Mouse (Mus musculus) large intestine, adult 2 months (tissue): ENCODE measurements around the gene Nckap1l. TPM values are rescaled to one million over a fixed set of nuclear protein-coding genes. Genes with fewer than 3 reads are reported as not detected.
"Not testable (repeated sequence)": the region's sequence is repeated elsewhere in the genome, so short reads cannot be mapped to it uniquely, and the experiment has no call there.

Experiments used
- DNase-seq: peaks from one replicate; pipeline ENCODE4 v3.0.0-alpha.2; 2012; ENCODE audit warnings: low read depth, low spot score
- WGBS: fragments of 180-500 bp; shearing (Covaris S2); methylation state at CpG from one replicate; pipeline ENCODE4 v1.1.7; 2018; 5-methylcytosine and 5-hydroxymethylcytosine counted together
- polyA plus RNA-seq: library from polyadenylated mRNA; depleted of rRNA; stranded (reverse); fragments of >200 nt; gene quantifications from 2 replicates; pipeline ENCODE4 v1.2.3, GENCODE M21; 2012; rRNA removed

Nckap1l gene
- 10.1 and 12.0 TPM in 2 replicates for polyA plus RNA-seq

DNA sequence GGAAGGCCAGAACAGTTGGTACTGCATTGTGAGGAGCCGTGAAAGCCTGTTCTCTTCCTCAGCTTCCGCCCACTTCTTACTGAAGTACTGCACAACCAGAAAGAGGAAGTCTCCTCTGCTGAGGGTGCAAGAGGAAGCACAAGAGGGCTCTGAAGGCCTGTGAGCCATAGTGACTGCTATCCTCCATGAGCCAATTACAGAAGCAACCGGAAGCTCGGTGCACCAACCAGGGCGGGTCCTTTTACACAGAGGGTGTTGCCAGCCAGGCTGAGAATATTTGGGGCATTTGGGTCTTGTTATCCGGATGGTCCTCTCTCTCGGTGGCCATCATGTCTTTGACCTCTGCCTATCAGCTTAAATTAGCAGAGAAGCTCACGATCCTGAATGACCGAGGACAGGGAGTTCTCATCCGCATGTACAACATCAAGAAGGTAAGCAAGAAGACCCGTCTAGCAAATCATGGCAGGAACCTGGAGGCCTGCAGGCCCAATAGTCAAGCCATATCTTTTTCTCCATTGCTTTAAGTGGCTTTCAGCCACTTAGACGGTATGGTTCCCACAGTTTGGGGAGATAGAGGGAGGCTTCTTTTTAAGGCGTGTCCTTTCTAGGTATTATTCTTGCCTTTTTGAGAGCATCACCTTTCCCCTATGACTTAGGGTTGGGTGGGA lies at the start of gene Nckap1l:
Gene Nckap1l, plus strand, starts transcription at position 244 of the 668 bp plus-strand sequence.
- WGBS = 76% methylated on average over 13 of the region's 13 CpGs
- no peak for DNase-seq

DNA sequence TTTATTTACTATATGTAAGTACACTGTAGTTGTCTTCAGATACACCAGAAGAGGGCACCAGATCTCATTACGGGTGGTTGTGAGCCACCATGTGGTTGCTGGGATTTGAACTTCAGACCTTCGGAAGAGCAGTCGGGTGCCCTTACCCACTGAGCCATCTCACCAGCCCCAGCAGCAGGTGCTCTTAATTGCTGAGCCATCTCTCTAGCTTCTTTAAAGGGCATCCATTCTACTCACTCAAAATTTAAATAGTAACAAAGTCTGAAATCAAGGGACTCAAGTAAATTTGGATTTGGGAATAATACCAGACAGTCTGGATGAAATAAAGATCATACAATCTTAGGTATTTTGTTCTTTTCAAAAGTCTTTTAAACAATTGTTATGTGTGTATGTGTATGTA lies 48.0 kb upstream of the Nckap1l start:
- DNase-seq = not testable (repeated sequence)
- WGBS = 86% methylated on average over 3 of the region's 3 CpGs

DNA sequence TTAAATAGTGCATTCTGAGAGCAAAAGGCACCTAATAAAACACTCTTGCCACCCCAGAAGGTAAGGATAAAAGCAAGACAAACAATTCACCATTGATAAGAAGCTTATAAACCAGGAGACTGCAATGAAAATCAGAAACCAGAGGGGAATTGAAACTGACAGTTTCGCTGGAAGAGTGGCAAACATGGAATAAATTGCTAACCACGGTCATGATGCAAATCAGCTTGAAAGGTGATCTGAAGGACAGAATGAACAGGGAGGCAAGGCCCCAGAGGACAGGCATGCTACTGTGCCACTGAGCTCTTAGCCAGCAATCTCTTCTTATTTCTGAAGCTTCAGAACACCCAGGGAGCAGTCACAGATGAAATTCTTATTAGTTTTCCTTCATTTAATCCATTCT lies 26.6 kb upstream of the Nckap1l start:
- 29% methylated on average over 2 of the region's 2 CpGs for WGBS
- DNase-seq = no peak

DNA sequence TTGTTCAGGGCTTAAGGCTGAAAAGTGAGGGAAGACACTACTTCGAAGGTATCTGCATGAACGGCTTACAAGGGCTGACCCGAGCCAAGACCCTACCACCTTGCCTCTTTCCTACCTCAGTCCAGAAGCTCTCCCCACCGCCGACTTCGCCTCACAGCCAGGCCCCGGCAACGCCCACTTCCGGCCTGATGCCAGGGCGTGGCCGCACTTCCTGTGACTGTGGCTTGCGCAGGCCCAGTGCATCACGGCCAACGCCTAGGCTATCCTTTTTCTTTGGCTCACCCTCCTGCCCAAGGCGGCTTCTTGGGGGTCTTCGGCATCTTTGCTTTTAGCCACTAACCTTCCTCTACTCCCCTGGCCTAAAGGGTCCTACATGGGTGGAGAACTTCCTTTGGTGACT lies 23.4 kb upstream of the Nckap1l start, which contains the start of gene Gtsf1:
Gene Gtsf1, minus strand, starts transcription at position 230 of the 400 bp plus-strand sequence.
- WGBS = 90% methylated on average over 16 of the region's 16 CpGs
- no peak for DNase-seq

DNA sequence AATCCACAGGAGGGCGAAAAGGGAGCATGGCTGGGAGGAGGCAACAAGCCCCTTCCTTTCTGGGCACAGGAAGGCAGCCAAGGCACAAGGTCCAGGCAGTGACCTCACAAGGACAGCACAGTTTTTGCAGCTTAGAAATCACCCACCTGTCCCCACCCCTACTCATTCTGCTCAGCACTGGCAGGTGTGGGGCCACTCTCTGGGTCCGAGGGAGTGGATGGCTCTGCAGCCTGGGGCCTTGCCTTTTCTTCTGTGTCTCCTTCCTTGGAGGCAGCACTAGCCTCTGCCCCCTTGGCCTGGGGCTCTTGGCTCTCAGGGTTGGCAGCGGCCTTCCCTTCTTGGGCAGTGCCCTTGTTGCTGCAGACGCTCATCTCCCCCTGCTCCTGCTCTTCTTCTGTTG lies 7.6 kb upstream of the Nckap1l start:
- 79% methylated on average over 4 of the region's 4 CpGs for WGBS
- not testable (repeated sequence) for DNase-seq

DNA sequence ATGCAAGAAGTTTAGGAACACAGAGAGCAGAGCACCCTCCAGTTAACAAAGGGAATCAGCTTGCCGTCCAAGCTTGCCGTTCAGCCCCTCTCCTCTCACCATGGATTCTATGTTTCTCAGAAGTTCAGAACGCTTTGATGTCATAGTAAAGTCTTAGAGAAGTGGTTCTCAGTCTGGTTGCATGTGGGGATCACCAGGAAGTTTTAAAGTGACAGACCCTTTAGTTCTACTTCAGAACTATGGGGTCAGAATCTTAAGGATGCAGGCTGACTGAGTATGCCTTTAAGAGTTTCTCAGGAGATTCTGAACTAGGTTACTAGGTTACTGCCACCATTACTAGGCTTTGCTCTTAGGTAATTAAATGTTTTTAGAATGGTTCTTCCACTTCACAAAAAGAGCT lies 5.2 kb upstream of the Nckap1l start, which contains the start of gene Gtsf2:
Gene Gtsf2, minus strand, starts transcription at position 101 of the 400 bp plus-strand sequence.
- 61% methylated on average over 3 of the region's 3 CpGs for WGBS
- no peak for DNase-seq

DNA sequence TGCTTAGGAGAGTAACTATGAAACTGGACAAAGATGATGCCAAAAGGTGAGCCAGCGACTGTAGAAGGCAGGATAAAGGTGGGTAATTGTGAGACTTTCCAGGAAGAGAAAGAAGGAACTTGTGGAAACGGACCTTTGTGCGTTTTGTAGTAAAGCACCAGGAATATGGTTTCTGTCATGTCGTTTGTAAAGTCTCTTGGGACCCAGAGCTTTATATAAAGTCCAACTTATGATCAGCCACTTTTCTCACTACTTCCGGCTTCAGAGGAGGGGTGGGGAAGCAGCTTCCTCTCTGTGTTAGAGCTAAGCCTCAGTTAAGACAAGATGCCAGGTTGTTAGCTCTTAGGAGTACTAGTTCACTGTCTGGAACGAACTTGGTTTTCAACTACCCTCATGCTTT lies 855 bp downstream of the Nckap1l start:
- 67% methylated on average over 6 of the region's 6 CpGs for WGBS
- DNase-seq = no peak

DNA sequence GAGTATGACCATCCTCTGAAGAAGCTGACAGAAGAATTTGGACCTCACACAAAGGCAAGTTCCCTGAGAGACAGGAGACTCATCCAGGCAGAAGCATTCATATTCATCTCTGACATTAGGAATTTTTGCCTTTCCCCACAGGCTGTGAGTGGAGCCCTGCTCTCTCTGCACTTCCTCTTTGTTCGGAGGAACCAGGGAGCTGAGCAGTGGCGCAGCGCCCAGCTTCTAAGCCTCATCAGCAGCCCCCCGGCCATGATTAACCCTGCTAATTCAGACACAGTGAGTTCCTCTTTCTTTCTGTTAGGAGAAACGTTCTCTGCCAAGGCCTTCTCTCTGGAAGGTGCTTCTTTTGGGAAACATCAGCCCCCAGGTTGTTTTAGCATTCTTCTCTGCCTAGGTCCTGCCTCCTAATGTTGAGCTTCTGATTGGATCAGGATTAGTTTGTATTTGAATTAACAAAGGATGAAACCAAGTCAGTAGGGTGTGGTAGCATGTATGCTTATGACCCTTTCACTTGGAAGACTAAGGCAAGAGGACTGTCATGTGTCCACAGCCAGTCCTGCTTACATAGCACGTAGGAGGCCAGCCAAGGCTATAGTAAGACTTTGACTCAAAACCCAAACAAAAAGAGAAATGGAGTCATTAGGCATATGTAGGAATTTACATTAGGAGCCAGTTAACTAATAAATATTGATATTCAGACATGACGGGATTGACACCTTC lies 9.1 kb downstream of the Nckap1l start:
- WGBS = 69% methylated on average over 7 of the region's 7 CpGs
- DNase-seq = no peak

DNA sequence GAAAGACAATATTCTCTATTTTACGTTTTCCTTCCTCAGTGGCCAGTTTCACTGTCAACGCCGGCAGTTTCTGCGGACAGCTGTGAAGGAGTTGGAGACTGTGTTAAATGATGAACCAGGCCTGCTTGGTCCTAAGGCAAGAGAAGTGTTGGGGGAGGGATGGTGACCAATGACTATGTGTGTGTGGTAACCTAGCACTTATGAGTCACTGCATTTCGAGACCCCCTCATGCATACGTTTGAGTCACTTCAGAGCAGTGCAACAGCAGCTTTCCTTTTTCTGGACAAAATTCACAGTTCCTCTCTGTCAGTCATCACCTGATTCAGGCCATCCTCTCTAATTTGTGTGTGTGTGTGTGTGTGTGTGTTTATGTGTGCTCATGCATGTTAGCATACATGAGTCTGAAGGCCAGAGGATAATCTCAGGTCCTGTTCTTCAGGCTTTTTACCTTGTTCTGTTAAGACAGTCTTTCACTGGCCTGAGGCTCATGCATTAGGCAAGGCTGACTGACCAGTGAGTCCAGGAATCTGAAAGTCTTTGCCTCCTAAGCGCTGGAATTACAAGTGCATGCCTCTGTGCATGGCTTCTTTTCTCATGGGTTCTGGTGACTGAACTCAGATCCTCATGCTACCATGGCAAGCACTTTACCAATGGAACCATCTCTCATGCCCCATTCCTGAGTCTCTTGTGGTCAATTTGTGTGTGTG lies 18.0 kb downstream of the Nckap1l start:
- DNase-seq = no peak
- WGBS = 83% methylated on average over 7 of the region's 7 CpGs

DNA sequence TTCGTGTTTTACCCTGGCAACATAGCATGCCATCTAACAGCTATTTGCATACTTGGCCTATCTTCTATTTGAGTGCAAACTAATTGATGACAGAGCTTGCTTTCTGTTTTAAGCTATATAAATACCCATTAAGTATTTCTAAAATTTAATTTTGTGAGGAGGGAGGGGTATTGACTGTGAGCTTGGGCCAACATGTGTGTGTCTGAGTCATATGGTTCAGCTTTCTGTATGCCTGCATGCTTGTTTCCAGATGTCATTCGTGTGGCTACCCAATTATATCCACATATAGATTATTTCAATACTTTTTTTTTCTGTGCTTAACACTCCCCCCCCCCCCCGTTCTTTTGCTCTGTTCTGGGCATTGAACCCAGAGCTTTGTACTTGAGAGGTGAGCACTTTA lies 18.7 kb downstream of the Nckap1l start:
- no peak for DNase-seq
- 77% methylated on average over 3 of the region's 3 CpGs for WGBS

DNA sequence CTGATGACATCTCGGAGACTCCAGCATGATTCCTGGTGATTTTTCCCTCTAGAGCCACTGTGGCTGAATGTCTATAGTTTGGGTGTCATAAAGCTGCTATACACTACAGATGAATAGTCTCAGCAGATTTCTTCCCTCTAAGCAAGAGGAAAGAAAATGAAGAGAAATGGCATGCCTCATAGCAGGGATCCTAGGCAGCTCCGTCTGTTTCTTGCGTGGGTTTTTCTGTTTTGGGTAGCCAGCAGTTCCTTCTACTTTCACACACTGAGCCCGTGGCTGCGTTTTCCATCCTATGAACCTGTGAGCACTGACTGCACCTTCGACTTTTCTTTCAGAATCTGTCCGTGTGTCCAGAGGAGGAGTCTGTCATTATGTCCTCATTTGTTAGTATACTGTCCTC lies 19.6 kb downstream of the Nckap1l start:
- DNase-seq = no peak

DNA sequence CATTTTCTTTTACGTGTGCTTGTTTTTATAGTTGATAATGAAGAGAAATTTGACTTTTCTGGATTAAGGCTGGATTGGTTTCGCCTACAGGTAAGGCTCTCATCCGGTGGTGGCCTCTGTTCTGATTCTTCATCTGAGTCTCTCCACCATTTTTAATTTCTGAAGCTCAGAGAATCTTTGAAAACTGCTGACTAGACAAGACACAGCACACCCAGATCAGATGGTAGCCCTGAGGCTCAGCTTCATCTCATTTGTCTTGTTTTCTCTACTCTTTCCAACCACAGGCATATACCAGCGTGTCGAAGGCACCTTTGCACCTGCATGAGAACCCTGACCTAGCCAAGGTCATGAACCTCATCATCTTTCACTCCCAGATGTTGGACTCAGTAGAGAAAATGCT lies 20.2 kb downstream of the Nckap1l start:
- 89% methylated on average over 5 of the region's 5 CpGs for WGBS
- DNase-seq = no peak

More for the DNA sequence above, 19.6 kb downstream of the Nckap1l start:
- 83% methylated on average over 7 of the region's 7 CpGs for WGBS

DNA sequence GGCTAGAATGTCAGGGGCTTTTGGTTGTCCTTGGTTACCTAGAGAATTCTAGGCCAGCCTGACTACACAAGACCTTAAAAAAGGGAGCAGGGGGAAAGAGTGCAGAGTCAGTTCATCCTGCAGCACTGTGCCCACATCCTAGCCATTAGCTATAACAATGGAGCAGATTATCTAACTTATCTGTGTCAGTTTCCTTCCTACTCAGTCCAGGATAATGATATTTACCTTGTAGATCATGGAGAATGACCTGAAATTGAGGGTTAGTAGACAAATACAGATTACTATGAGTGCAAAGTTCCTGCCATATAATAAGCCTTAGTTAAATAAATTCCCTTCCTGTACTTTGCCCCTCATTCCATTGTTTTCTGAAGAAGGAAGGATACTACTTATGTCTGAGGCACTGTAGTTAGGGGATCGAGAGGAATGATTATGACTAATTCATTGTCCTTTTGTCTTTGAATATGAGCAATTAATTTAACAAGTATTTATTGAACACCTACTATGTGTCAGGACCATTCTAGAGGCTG lies 25.5 kb downstream of the Nckap1l start:
- peak; percentile 58 for DNase-seq
- WGBS = 33% methylated on average over 1 of the region's 1 CpGs

DNA sequence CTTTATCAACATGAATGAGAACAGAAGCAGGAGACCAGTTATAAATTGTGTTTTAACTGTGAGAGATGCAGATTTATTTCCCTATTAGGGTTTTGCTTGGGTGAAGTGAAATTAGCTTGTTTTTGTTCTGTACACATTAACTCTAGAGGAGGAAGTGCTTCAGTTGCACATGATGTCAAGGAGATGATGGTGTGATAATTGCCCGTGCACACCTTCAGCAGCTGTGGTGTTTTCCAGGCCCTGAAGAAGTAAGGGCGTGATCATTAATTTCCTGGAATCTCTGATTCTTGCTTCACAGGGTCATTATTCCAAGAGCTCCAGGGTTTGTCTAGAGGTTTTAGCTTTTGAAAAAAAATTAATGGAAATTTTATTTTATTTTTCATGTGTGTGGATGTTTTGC lies 26.5 kb downstream of the Nckap1l start:
- WGBS = 35% methylated on average over 2 of the region's 2 CpGs
- peak; percentile 33 for DNase-seq

DNA sequence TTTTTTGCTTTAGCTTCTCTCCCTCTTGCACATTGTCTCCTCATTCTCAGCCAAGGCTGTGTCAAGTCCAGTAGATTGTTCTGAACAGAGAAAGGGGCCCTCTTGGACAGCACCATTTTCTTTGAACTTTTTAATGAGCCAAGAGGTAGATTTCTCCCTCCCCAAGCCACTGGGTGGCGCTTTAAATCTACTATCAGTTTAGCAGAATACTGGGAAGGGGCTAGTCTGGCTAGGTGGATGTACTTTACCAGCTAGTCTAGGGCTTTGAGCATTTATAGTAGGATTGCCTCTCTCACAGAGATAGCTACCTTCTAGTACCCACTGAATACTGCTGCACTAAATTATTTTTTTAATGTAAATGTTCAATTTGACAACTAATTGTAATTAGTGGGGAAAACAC lies 28.9 kb downstream of the Nckap1l start:
- 11% methylated on average over 1 of the region's 1 CpGs for WGBS
- DNase-seq = peak; percentile 24

DNA sequence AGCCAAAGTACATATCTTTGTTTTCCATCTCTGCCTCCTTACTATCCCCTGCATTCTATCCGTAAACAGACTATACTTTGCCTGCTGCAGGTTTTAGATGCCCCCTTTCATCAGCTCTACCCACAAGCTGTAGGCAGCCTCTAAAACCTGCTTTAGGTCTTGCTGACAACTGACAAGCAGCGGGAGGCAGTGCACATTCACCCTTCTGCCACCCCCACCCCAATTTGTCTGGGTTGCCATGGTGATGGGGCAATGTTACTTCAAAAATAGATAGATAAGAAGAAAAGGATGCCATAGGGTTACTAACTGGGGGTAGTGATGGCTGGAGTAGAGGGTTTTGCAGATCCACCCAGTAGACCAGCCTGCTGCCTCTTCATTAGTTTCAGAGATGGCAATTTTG lies 30.9 kb downstream of the Nckap1l start:
- 70% methylated on average over 2 of the region's 2 CpGs for WGBS

DNA sequence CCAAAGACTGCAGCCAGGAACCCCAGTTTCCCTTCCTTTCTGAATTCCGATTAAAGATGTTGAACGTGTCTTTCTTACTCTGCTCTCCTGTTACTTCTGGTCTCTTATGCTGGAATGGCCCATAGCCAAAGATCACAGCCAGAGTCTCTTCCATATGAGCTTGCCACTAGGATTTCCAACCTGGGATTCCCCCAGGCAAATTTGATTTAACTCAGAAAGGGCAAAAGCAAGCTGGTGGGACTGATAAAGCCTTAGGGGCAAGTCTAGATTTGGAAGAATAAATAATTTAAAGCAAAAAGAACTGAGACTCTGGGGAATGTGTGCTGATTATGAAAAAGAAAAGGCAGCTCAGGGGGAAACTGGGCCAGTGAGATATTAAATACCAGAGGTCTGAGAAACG lies 31.5 kb downstream of the Nckap1l start:
- WGBS = 41% methylated on average over 3 of the region's 3 CpGs
- no peak for DNase-seq

More for the DNA sequence above, 30.9 kb downstream of the Nckap1l start:
- DNase-seq = no peak

DNA sequence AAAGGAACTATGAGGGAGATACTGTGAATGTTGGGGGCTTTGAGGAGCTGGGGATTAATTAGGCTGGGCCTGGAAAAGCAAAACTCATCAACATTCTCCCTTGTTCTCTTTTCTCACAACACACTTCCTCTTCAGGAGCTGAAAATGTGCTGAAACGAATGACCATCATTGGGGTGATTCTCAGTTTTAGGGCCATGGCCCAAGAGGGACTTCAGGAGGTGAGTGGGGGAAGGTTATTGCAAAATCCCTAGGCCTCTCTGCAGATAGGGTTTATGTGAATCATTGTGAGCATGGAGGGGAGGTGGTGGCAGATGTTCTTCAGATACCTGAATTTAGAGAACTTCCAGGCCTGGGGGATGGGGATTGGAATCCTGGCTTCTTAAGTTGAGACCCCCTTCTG lies 33.1 kb downstream of the Nckap1l start:
- 79% methylated on average over 1 of the region's 1 CpGs for WGBS
- DNase-seq = no peak

DNA sequence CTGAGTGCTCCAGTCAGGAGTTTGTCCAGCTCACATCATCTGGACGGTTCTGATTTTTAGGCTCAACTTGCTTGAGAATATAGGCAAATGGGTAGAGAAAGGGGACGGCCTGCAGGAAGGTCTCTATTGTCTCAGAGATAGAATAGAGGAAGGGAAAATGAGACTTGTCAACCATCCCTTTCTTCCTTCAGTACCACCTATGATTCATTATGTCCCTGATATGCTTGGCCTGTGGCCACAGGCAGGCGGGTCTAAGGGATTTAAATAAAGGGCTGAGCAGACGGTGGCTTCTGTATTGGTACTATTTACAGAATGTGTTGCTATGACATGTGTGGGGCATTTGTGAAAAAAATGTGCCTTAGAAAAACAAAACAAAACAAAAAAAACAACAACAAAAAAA lies 34.7 kb downstream of the Nckap1l start:
- DNase-seq = no peak
- 47% methylated on average over 4 of the region's 4 CpGs for WGBS
